Mouse (Mus musculus) hematopoietic stem cell, adult 5-6 weeks (primary cell): Measurements from ENCODE around the gene Gm6890. TPM values are rescaled to one million over a fixed set of nuclear protein-coding genes. Genes with fewer than 3 reads are reported as not detected.
"Not testable (repeated sequence)": the region's sequence is repeated elsewhere in the genome, so short reads cannot be mapped to it uniquely, and the experiment has no call there.

Experiments
- ATAC-seq, 2 experiments: fragments of 125-278 bp in 1 of 2; replicated peaks in 1 of 2; 2 replicates each; pipeline ENCODE4 v1.8.0; 2016 to 2017; ENCODE audit warnings: inconsistent platforms in 2 of 2, mild to moderate bottlenecking in 2 of 2, moderate number of reproducible peaks in 2 of 2, low read depth in 1 of 2, moderate TSS enrichment in 1 of 2; ENCODE audit not compliant: low FRiP score in 2 of 2, poor library complexity in 2 of 2, severe bottlenecking in 2 of 2, insufficient read depth in 1 of 2, low TSS enrichment in 1 of 2
- total RNA-seq: library from RNA; stranded (forward); fragments of 172-1452, 232-1000 nt; gene quantifications from 2 replicates; pipeline ENCODE4 v1.2.3, GENCODE M21; 2017

Gm6890 gene
- total RNA-seq: not detected in 2 replicates

GRCm38 (mm10) chrX:74740627-74741026 is at the start of gene Gm6890:
Gene Gm6890 (plus strand): TSS chrX:74740927.
- not testable (repeated sequence) for ATAC-seq

GRCm38 (mm10) chrX:74726195-74726594 is 14.5 kb upstream of the Gm6890 start:
- not testable (repeated sequence) for ATAC-seq

- not testable (repeated sequence) for ATAC-seq
Observed at GRCm38 (mm10) chrX:74770715-74771114, 30.0 kb downstream of the Gm6890 start.

Other genes starting within 250 kb of the Gm6890 start
- not detected in 2 replicates for gene Olfr1326-ps1, start 166.0 kb upstream of the Gm6890 start, total RNA-seq
- gene Olfr1325, start 148.2 kb upstream of the Gm6890 start, total RNA-seq: not detected in 2 replicates
- not detected in 2 replicates for gene Gm5640, start 95.3 kb upstream of the Gm6890 start, total RNA-seq
- gene Gm5936, start 96.3 kb downstream of the Gm6890 start, total RNA-seq: not detected in 2 replicates